Mouse (Mus musculus): ENCODE measurements around the gene Zfp637.
A peak's percentile ranks its signal among the peaks of the same experiment; 100 is the strongest.
"Not testable (repeated sequence)": the region's sequence is repeated elsewhere in the genome, so short reads cannot be mapped to it uniquely, and the experiment has no call there.

Zfp637 gene

DNA sequence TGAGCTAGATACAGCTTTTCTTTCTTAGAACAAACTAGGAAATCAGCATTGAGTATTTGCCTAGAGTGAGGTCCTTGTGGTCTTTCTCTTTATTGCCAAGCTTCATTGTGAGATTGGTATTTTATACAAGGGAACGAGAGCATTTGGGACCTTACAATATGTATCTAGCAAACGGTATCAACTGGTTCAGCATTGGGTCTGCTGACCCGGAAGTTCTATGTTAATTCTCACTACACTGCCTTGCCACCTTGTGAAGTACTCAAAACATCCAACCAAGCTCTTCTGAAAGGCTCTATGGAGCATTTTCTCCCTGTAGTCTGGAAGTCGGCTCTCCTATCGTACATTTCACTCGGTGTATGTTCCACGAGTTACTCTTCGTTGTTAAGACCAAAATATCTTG lies 22.8 kb downstream of the Zfp637 start:
- DNase-seq (ENCODE audit: low read depth, low spot score): no peak

DNA sequence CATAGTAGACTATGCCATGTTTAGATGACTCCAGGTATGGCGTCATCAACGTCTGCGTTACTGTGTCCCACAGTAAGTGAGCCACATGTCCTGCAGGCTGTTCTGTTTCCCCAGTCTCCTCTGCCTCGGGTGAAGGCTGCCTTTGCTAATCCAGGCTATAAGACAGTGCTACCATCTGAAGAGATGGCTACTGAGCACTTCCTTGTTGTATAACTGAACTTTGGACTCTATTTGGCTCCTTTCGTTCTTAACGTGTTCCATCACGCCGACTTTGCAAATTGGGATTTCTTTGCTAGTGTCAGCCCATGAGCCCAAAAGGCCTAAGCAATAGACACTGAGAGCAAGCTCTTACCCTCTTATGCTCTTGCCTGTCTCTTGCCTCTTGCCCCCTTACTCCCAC lies 27.2 kb downstream of the Zfp637 start:
- no peak for DNase-seq (ENCODE audit: low read depth, low spot score)

DNA sequence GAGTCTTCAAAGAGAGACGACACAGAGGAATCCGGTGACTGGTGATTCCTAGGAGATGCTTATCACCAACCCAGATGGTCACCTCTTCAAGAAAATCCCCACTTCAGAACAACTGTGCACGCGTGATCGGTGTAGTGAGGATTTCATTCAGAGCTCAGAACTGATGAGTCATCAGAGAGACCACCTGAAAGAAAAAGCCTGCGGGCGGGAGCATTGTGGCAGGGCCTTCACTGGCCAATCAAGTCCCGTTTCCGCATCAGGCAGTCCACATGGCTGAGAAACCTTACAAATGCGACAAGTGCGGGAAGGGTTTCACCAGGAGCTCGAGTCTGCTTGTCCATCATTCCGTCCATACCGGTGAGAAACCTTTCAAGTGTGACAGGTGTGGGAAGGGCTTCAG lies 30.1 kb downstream of the Zfp637 start:
- DNase-seq (ENCODE audit: low read depth, low spot score): peak; percentile 71

DNA sequence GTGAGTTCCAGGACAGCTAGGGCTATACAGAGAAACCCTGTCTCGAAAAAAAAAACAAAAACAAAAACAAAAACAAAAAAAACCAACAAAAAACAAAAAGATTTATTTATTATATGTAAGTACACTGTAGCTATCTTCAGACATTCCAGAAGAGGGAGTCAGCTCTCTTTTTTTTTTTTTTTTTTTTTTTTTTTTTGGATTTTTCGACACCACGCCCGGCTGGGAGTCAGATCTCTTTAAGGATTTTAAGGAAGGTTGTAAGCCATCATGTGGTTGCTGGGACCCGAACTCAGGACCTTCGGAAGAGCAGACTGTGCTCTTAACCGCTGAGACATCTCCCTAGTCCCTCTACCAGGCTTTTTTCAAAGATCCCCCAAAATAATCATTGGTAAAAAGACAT lies 32.5 kb downstream of the Zfp637 start:
- not testable (repeated sequence) for DNase-seq (ENCODE audit: low read depth, low spot score)

DNA sequence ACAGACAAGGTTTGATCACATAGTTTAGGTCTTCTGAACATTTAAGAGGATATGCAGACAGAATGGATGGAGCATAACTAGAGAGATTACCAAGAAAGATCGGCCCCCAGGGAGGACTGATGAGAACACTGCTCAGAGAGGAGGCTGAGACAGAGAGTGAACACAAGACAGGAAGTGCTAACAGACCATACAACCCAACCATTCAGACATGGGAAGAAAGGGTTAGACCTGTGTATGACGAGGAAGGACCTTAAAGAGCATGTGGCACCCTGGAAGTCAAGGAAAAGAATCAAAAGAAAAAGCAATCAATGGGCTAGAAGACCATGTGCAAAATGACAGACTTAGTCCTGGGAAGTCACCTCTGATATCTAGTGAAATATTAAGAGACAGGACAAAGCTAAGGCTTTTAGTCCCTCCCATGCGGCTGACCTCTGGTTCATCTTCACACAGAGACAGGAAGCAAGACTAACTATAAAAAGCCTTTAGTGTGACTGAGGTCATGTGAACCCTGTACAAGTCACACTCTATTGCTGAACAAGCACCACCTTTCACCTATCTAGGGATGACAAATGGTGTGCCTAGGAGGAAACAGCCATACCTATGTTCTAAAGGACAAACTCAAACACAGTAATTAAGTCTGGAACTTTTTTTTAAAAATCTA lies 33.8 kb downstream of the Zfp637 start:
- no peak for DNase-seq (ENCODE audit: low read depth, low spot score)

DNA sequence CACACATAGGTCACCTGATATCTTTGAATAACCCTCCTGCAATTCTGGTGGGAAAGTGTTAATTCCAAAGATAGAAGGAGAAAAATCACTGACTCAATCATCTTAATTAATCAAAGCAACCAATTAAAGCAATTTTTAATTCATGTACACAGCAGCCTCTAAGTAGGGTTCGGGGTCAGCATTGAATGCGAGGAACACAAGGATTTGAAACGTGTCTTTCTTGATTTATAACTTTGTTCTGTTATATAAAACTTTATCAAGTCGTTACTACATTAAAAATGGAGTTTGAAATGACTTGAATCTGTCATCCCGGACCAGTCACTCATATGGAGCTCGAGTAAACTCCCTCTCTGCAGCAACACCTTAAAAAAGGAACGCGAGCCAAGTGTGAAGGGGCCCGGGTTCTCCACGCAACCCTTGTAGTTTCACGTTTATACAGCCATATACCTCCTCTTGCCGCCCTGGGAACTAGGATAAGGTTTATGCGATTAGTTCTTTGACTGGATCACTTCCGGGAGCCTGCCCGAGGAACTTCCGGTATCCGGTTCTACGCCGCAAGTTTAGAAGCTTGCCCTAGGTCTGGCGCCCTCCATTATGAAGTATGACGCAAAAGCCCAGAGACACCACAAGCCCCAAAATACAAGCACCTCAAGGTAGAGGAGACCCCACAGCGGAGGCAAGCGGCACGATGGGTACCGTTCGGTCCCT lies 37.9 kb downstream of the Zfp637 start:
- peak; percentile 94 for DNase-seq (ENCODE audit: low read depth, low spot score)

DNA sequence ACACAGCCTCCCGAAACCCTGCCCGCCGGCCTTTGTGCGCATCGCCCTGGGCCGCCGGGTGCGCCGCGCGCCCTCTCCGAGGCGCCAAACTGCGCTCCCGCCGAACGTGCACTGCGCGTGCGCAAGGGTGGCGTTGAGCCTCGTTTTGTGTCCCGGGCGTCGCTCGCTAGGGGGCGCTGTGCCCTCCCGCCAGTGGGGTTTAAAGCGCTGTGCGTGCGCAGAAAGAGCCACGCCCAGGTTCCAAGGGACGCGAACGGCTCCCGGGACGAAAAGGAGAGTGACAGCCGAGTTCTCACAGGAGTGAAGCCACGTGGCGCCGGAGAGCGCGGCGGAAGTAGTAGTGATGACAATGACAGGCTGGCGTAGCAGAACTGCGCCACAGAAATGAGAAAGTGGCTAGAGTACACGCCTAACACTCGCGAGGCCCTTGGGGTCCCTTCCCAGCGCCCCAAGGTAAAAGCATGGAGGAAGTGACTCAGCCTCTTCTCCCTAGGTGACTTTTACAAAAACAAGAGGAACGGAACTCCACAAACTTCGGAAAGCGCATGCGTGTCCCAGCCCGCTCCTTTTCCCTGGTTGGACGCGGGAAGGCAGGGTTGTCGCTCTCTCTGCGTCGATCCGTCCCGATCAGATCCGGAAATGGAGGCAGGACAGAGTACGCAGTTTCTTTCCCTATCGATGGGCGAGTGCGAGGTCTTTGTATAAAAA lies 38.6 kb downstream of the Zfp637 start:
- DNase-seq (ENCODE audit: low read depth, low spot score): peak; percentile 99

DNA sequence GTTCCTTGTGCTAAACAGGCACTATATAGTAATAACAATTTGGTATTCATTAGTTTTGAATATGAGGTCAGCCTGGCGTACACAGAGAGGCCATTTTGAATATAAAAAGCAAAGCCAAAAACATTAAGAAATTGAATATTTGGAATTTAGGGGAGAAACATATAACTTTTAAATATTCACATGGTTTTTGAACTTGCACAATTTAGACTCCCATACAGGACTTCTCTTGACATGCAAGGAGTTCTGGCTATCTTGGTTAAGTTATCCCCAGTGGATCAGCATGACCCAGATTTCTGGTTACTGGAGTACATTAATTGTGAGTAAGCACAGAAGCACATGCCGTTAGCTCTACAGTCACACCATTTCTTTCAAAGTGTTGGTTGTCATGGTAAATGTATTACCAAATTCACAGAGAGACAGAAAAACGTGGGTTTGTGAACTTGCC lies 39.4 kb downstream of the Zfp637 start:
- no peak for DNase-seq (ENCODE audit: low read depth, low spot score)

DNA sequence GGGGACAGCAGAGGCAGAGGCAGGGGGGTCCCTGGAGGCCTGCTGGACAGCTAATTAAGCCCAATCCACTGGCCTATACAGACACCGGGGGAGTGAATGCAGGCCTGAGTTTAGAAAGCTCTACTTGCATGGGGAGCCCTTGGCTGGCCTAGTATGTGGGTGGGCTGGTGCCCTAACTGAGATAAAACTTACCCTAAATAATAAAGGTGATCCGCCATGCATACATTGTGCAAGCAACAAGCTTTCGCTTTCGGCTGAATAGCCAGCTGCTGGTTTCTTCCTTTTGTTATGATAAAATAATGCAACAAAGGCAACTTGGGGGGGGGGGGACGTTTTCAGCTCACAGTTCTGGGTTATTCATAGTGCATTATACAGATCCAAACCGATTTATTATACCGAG lies 40.2 kb downstream of the Zfp637 start:
- peak; percentile 61 for DNase-seq (ENCODE audit: low read depth, low spot score)

DNA sequence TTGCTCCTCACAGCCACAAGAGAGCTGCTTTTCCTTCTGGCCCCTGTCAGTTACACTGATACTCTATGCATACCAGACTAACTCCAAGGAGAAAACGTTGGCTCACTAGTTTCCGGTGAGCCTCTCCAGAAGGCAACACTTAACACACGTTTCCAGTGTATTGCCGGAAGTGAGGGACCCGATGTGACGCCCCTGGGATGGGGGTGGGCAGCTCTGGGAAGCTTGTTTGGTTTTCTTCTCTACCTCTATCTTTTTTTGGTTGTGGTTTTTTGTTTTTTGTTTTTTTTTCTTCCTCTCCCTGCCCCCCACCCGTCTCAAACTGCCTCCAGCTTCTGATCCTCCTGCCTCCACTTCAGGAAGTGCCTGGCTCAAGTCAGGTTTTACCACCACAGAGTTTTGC lies 41.0 kb downstream of the Zfp637 start:
- peak; percentile 78 for DNase-seq (ENCODE audit: low read depth, low spot score)

DNA sequence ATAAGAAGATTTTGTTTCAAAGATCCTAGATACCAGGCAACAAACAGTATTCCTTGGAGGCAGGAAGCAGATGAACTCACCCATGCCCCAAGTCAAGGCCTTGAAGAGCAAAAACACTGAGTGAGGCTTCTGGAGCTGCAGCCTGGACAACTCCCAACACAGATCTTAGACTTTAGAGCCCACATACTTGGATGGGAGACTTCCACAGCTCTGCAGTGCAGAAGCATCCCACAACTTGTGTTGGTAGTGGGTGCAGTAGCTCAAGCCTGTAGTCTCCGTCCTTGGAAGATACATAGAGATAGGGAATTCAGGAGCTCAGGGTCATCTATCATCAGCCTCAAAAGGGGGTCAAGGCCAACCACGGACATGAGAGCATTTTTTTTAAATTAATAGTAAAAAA lies 45.0 kb downstream of the Zfp637 start:
- DNase-seq (ENCODE audit: low read depth, low spot score): no peak

DNA sequence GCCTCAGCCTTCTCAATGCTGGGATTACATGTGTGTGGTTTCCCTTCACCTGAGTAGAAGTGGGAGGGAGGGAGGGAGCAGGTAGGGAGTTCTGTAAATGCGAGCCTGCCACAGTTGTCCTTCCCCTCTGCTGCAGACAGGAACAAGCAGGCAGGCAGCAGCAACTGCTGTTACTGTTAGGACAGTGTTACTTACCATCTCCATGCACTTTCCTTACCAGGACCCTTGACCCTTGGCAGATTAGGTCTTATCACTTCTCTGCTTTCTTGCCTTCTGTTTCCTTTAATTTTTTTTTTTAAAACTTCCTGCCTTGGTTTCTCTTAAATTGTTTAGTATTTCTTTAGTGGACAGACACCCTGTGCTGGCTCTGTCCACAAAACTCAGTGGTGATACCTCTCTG lies 47.1 kb downstream of the Zfp637 start:
- no peak for DNase-seq (ENCODE audit: low read depth, low spot score)

DNA sequence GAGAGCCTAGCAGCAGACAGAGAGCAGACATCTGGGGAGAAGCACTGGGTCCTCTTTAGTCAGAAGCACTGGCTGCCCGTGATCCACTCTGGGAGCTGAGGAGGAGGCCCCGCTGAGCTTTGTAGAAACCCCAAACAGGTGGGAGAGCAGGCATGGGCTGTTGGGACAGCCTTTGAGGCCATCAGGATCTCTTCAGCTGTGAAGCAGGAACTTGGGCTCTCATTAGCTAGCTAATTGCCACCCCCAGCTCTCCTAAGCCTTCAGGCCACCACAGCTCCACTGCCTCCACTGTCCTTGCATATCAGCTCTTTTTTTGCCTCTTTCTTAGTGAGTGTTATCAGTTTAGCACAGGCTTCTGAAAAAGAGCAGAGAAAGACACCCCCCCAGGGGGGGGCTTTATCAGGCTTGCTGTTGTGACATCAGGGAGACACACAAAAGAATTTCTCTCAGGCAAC lies 47.7 kb downstream of the Zfp637 start:
- no peak for DNase-seq (ENCODE audit: low read depth, low spot score)

DNA sequence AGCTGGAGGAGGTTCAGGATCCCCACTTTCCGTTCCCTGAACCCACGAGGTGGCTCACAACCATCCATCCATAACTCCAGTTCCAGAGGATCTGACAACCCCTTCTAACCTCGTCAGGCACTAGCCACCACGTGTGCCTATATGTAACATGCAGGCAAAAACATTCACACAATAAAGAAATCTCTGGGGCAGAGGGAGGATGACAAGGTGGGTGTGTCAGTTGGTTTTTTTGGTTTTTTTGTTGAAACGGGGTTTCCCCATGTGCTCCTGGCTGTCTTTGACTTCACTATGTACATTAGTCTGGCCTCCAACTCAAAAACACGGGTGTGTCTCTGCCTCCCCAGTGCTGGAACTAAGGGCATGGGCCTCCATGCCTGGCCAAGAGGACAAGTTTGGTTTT lies 49.3 kb downstream of the Zfp637 start:
- no peak for DNase-seq (ENCODE audit: low read depth, low spot score)

DNA sequence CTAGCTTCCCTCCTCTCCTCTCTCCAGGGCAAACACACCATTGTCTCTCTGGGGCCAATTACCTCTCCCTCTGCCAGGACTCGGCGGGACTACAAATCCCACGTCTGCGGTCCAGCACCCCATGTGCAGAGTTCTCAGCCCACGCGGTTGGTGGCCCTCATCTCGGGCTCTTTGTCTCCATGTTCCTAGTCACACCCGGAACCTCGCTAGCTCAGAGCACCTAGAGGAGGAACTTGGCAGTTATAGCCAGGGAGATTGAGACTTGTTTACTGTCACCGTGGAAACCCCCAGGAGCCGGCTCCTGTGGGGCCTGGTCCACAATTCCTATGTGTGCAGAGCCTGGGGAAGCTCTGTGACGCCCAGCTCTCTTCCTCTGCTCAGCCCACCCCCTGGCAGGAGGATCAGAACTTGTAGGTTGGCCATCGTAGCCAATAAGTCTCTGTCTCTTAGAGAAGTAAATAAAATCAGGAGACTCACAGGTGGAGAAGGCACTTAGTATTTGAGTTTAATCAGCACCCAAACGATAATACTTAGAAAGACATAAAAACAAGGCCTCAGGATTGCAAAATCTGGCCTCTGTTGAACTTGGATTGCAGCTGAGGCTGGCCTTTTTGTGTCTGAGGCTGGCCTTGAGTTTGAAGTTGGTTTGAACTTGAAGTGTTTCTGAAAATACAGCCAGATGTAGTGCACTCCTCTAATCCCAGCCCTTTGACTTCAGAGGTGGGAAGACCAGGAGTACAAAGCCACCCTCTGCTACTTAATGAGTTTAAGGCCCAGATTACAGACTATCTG lies 50.6 kb downstream of the Zfp637 start:
- peak; percentile 78 for DNase-seq (ENCODE audit: low read depth, low spot score)

DNA sequence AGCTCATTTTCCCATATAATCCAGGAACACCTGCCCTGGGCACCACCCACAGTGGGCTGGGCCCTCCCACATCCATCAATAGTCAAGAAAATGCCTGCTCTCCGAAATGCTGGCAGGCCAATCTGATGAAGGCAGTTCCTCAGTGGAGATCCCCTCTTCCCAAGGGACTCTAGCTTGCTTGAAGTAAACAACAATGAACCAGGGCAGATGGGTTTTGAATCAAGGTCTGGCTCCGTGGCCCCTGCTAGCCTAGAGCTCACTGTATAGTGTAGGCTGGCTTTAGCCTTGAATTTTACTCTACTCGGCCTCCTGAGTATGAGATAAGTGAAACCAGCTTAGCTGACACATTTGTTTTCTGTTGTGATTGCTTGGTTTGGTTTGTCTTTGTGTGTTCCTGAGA lies 51.4 kb downstream of the Zfp637 start:
- no peak for DNase-seq (ENCODE audit: low read depth, low spot score)

DNA sequence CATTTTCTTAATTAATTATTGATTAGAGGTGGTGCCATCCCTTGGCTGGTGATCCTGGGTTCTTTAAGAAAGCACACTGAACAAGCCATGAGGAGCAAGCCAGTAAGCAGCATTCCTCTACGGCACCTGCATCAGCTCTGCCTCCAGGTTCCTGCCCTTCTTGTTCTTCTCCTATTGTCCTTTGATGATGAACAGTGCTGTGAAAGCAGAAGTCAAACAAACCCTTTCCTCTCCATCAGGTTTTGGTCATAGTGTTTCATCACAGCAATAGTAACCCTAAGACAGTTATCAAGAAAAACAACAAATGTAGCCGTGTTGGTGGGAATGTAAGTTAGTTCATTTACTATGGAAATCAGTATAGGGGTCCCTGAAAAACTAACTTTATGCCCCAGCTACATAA lies 52.5 kb downstream of the Zfp637 start:
- DNase-seq (ENCODE audit: low read depth, low spot score): no peak
